Mouse (Mus musculus): Measurements from ENCODE around the gene Sftpa1.

The Sftpa1 gene

GRCm38 (mm10) chr14:41160743-41161142, 29.2 kb downstream of the Sftpa1 start:
- DNase-seq (ENCODE audit: low spot score): peak; percentile 82

GRCm38 (mm10) chr14:41162663-41163062, 31.1 kb downstream of the Sftpa1 start:
- DNase-seq (ENCODE audit: low spot score): peak; percentile 55

- no peak for DNase-seq (ENCODE audit: low spot score)
Measured at GRCm38 (mm10) chr14:41167278-41167677, 35.7 kb downstream of the Sftpa1 start.

GRCm38 (mm10) chr14:41168567-41168966, 37.0 kb downstream of the Sftpa1 start:
- no peak for DNase-seq (ENCODE audit: low spot score)

GRCm38 (mm10) chr14:41170514-41170913, 38.9 kb downstream of the Sftpa1 start:
- DNase-seq (ENCODE audit: low spot score): no peak

GRCm38 (mm10) chr14:41174802-41175201, 43.2 kb downstream of the Sftpa1 start:
- no peak for DNase-seq (ENCODE audit: low spot score)

GRCm38 (mm10) chr14:41185059-41185821, 53.7 kb downstream of the Sftpa1 start, which contains the start of gene Sftpd:
Gene Sftpd (minus strand): TSS chr14:41185149.
- DNase-seq (ENCODE audit: low spot score): no peak

Measured in yolk sac, embryonic 10.5 days (tissue).